Mouse (Mus musculus): ENCODE data around the gene Olfr1391. TPM values are rescaled to one million over a fixed set of nuclear protein-coding genes. Genes with fewer than 3 reads are reported as not detected.

The Olfr1391 gene
- not detected for polyA plus RNA-seq (2017; shearing (Covaris generic))

DNA sequence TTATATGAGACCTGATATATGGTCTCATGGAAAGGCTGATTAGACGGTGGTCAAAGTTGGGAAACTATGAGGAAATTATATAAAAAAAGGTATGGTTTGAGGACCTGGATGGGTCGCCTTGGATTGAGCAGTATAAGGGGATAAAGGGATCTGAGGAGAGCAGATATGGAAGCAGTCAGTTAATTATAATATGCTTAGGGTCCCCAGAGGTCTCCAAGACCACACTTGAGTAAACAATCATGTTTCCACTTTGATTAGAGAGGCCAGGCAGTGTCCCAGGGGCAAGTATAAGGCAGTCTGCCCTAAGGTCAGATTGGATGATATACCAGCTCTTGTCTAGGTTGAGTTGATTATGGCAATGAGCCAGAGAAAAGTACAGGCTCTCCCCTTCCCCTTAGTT lies at the start of gene Olfr1391:
Gene Olfr1391 (plus strand): TSS at position 301 of the 400 bp plus-strand sequence.

GRCm38 (mm10) chr11:49278222-49278621 lies 44.3 kb upstream of the Olfr1391 start, which contains the start of gene Olfr1393:
Olfr1393 (plus strand) TSS chr11:49278304.

DNA sequence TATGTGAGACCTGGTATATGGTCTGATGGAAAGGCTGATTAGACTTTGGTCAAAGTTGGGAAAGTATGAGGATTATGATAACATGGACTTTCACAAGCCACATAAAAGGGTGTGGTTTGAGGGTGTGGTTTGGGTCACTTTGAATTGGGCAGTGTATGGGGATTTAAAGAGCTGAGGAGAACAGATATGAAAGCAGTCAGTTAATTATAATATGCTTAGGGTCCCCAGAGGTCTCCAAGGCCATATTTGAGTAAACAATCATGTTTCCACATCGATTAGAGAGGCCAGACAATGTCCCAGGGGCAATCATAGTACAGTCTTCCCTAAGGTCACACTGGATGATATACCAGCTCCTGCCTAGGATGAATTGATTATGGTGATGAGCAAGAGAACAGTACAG lies 37.6 kb upstream of the Olfr1391 start, which contains the start of gene Olfr1392:
Gene Olfr1392 (plus strand): TSS at position 301 of the 400 bp plus-strand sequence.

GRCm38 (mm10) chr11:49304441-49304840 lies 18.1 kb upstream of the Olfr1391 start, which contains the start of gene Olfr10:
Olfr10 (plus strand) TSS chr11:49304741.

DNA sequence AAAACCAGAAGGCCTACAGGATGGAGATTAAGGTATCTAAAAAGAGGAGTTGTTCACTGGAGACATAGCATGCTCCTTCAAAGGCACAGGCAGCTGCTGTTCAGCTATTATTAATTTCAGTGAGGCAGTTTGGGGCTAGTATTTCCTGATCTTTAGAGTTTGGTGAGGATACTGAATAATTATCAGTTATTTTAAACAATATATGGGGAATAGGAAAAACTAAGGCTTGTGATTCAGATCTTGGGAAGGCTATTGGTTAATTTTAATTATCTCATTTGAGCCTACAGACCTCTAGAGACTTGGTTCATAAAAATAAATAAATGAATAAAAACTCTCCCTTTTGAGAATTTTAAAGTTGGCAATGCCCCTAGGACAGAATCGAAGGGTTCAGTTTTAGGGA lies 12.3 kb downstream of the Olfr1391 start, which contains the start of gene Olfr1390:
Gene Olfr1390 (plus strand): TSS at position 301 of the 400 bp plus-strand sequence.

Other genes with a start within 250 kb of the Olfr1391 start
- gene Ifi47, start 246.2 kb upstream of the Olfr1391 start, polyA plus RNA-seq (2017; shearing (Covaris generic)) = 537 TPM
- not detected for gene Olfr1396, start 207.9 kb upstream of the Olfr1391 start, polyA plus RNA-seq (2017; shearing (Covaris generic))
- not detected for gene Olfr1395, start 180.5 kb upstream of the Olfr1391 start, polyA plus RNA-seq (2017; shearing (Covaris generic))
- gene Olfr1394, start 168.4 kb upstream of the Olfr1391 start, polyA plus RNA-seq (2017; shearing (Covaris generic)) = not detected
- not detected for gene Btnl9, start 135.6 kb upstream of the Olfr1391 start, polyA plus RNA-seq (2017; shearing (Covaris generic))
- gene Zfp62, start 119.5 kb upstream of the Olfr1391 start, polyA plus RNA-seq (2017; shearing (Covaris generic)) = 82.0 TPM
- gene Mgat1, start 78.6 kb upstream of the Olfr1391 start, polyA plus RNA-seq (2017; shearing (Covaris generic)) = 117 TPM
- gene Olfr1393, start 44.4 kb upstream of the Olfr1391 start, polyA plus RNA-seq (2017; shearing (Covaris generic)) = not detected
- not detected for gene Olfr1392, start 37.5 kb upstream of the Olfr1391 start, polyA plus RNA-seq (2017; shearing (Covaris generic))
- not detected for gene Olfr10, start 18.0 kb upstream of the Olfr1391 start, polyA plus RNA-seq (2017; shearing (Covaris generic))
- not detected for gene Olfr1390, start 12.4 kb downstream of the Olfr1391 start, polyA plus RNA-seq (2017; shearing (Covaris generic))
- not detected for gene Olfr1389, start 100.3 kb downstream of the Olfr1391 start, polyA plus RNA-seq (2017; shearing (Covaris generic))
- not detected for gene Olfr1388, start 113.9 kb downstream of the Olfr1391 start, polyA plus RNA-seq (2017; shearing (Covaris generic))
- not detected for gene Olfr1387, start 132.6 kb downstream of the Olfr1391 start, polyA plus RNA-seq (2017; shearing (Covaris generic))
- not detected for gene Olfr1386, start 142.3 kb downstream of the Olfr1391 start, polyA plus RNA-seq (2017; shearing (Covaris generic))
- not detected for gene Olfr1385, start 166.3 kb downstream of the Olfr1391 start, polyA plus RNA-seq (2017; shearing (Covaris generic))
- gene Olfr1384, start 184.0 kb downstream of the Olfr1391 start, polyA plus RNA-seq (2017; shearing (Covaris generic)) = not detected
- not detected for gene Olfr1383, start 196.9 kb downstream of the Olfr1391 start, polyA plus RNA-seq (2017; shearing (Covaris generic))
- gene Olfr1382, start 205.5 kb downstream of the Olfr1391 start, polyA plus RNA-seq (2017; shearing (Covaris generic)) = not detected
- gene Olfr1381, start 220.7 kb downstream of the Olfr1391 start, polyA plus RNA-seq (2017; shearing (Covaris generic)) = not detected
- not detected for gene Olfr1380, start 234.1 kb downstream of the Olfr1391 start, polyA plus RNA-seq (2017; shearing (Covaris generic))